Mouse (Mus musculus) mouse embryonic stem cell (cell line): ENCODE results near the gene Trpm6.
"Not testable (repeated sequence)": the region's sequence is repeated elsewhere in the genome, so short reads cannot be mapped to it uniquely, and the experiment has no call there.

Experiments used
- in situ Hi-C, 2 experiments: fragments of 300-500 bp; cut with MboI; formaldehyde crosslinking; loops; 1 replicate in 1 of 2; 3 replicates in 1 of 2; pipeline ENCODE4 v1.14.3; 2019 to 2020; ENCODE audit warnings: low sequenced_read_pairs in 2 of 2, low pct_unique_long_range_greater_than_20kb in 1 of 2, mixed read lengths in 1 of 2; ENCODE audit not compliant: unreplicated experiment in 1 of 2

The Trpm6 gene

DNA sequence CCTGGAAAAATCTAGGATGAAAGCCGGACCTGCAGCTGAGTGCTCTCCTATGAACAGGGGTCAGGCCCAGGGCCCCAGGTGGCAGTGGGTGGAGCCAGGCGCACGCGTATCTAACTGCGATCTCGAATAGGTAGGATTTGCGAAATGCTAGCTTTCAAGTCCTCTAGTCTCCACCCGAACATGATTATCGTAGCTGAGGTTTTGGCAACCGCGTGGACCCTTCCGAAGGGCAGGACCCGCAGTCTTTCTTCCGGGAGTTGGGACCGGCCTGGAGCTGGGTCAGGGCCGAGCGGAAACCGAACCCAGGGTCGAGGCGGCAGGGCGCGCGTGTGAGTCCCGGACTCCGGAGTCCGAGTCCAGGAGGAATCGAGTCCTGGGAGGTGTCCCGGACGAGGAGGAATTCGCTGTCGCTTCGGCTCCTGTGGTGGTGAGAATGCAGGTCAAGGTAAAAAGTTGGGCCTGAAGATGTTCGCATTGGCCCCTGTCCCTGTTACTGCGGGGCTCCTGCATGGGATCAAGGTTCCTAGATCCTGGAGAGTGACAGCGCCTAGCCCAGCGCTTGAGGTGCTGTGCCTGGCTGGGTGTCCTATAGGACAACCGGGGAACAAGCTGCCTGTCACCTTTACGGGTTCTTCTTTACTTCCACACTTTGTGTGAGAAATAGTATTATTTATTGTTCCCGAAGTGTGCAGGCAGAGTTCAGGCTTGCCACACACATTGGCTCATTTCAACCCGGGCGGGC lies at the start of gene Trpm6:
Gene Trpm6 (plus strand): TSS at position 386 of the 742 bp plus-strand sequence.
- in situ Hi-C loops = no loop called here

DNA sequence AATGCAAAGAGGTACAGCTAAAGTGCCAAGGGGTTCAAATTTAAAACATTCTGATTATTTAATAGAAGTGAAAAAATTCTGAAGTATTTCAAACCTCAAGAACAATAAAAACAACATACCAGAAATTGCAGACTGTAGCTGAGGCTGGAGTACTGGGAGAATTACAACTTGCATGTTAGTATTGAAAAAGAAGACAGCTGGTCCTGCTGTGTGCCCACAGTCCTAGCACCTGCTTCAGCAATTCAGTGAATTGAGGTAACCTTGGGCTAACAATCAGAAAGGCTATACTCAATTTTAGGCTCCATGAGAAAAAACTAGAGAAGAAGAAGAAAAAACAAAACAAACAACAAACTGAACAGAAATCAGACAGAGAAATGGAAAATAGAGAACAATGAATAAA lies 41.7 kb upstream of the Trpm6 start:
- in situ Hi-C loops = no loop called here

DNA sequence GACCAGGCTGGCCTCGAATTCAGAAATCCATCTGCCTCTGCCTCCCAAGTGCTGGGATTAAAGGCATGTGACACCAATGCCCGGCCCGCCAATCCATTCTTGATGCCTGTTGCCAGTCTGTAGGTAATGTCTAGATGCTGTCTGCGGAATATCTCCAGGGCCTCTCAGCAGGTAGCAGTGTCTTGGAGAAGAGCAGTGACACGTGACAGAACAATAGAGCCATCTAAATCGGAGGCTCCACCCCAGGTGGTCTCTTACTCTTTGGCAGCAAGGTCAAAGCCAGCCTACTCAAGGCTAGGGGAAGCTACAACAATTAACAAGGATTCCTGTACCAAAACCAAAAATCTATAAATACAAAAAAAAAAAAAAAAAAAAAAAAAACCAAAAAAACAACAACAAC lies 38.9 kb upstream of the Trpm6 start:
- in situ Hi-C loops = no loop called here

DNA sequence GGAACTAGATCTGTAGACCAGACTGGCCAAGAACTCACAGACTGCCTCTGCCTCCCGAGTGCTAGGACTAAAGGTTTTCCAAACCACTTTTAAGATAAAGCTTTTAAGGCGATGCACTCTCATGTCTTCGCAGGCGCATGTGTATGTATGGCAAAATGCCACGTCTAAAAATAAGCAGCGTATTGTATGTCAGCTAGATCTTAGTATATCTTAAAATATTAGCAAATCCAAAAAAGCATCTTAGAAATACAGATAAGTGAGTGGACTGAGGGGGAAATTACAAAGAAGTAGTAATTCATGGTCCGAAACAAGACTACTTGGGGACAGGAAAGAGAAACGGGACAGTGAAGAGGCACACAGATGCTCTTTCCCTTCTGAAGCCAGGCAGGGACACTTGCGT lies 38.2 kb upstream of the Trpm6 start:
- in situ Hi-C loops = no loop called here

DNA sequence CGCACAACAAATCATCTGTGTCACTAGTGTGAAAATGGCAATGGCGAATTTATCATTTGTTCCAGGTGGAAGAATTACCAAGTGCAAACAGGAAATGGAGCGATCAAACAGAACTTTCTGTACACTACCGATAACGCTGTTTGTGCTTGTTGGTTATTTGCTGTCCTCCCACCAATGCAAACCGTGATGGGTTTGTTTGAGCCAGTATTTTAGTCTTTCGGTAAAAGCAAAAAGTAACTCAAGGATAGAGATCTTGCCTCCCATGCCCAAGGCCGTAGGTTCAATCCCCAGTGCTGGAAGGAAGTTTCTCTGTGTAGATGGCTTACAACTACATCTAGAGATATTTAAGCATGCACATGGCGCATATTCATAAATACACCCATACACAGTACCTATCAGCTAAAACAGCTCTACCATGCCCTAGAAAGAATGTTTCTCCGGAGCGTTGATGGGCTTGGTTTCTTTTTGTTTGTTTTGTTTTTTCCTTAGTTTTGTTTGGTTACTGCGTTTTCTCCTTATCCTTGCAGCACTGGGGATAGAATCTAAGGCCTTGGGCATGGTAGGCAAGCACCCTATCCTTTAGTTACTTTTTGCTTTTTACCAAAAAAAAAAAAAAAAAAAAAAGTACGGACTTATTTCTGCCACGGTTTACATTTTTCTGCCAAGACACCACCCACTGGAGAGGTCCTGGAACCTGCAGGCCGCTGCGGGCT lies 37.5 kb upstream of the Trpm6 start:
- in situ Hi-C loops = no loop called here

DNA sequence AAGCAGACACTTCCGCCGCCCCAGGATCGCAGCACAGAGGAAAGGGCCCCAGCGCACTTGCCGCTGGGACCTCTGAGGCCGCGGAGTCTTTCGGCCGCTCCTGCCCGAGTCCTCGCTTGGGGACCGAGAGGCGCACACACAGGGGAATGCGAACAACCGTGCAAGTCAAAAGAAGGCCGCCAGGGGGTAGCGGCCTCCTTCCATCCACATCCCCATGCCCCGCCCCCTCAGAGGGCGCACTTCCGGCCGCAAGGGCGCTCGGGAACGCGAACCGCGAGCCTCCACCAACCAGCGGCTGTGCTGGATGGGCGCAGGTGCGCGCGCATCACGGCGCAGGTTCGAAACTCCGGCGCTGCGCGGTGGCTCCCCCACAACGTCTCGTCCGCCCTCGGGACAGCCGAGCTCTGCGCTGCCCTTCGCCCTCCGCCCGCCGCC lies 36.9 kb upstream of the Trpm6 start, which contains the start of gene D030056L22Rik:
Gene D030056L22Rik (plus strand): TSS at position 328 of the 435 bp plus-strand sequence.
- in situ Hi-C loops = no loop called here

DNA sequence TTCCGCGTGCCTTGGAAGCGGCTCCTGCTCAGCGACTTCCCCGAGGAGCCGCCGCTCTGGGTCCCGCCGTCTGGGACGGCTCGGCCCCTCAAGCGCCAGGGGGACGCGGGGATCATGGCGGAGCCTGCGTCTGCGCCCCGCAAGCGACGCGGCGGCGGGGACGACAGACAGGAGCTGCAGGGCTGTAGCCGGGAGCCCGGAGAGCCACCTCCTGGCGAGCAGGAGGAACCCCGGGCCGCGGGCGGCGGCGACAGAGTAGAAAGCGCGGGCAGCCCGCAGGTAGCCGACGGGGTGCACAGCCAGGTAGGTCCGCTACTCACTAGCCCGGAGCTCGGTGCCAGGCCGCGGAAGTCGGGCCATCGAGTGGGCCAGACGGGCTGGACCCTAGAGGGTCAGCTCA lies 36.4 kb upstream of the Trpm6 start:
- in situ Hi-C loops = not testable (repeated sequence)

DNA sequence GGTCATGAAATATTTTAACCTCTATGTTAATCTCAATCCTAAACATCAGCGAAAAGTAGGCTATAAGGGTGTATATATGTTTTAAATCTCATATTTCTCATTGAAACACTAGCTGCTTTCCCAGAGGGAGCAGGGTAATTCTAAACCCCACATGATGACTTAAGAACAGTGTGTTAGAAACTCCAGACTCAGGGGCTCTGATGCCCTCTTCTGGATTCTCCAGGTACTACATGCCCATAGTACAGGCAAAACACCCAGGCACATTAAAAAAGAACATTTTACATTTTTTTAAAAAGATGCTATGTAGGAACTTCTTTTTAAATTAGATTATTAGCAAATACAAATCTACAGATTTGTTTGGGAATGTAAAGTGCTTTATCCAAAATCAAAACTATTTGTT lies 33.4 kb upstream of the Trpm6 start:
- in situ Hi-C loops = no loop called here

DNA sequence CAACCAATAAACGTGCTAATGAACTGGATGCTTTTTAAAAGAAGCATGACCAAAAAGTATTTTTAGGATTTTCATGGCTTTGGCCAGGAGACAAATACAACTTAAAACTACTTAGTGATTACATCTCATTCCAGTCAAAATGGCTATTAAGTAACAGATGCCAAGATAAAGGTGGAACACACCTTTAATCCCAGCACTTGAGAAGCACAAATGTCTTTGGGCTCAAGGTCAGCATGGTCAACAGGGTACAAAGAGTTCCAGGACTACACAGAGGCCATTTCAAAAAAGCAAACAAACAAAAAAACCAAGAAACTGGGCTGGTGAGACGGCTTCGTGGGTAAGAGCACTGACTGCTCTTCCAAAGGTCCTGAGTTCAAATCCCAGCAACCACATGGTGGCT lies 29.4 kb upstream of the Trpm6 start:
- in situ Hi-C loops = no loop called here

DNA sequence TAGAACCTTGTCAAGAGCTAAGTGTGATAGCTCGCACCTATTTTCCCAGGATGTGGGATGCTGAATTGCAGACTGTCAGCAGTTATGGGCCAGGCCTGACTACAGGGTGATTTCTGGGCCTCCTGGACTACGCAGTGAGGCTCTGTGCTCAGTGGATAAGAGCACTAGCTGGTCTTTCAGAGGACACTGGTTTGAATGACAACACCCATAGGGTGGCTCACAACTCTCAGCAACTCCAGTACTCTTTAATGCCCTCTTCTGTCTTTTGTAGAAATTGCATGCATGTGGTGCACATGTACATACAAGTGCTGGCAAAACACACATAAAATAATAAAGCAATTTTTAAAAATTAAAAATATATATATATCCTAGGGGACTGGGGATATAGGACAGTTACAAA lies 24.6 kb upstream of the Trpm6 start:
- in situ Hi-C loops = no loop called here

DNA sequence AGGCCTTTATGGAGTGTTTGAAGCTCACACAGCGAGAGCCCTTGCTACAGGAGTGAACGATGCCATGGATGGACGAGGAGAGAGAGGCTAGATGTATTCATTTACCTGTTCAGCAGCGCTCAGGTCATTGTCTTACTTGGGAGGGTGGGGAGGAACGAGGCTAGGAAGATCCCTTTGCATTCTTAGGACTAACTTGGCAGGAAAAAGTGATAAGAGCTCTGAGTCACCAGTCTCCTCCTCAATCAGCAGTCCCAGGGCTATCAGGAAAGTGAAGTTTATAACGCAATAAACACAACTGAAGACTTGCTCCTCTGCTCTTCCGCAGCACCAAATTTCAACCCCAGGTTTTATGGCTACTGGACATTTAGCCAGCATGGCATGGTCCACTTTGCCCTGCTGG lies 19.5 kb upstream of the Trpm6 start:
- in situ Hi-C loops = loop anchor here in 1 of 2 experiments (10.0 kb wide), 1 partner anchor 105 kb away; no protein-coding TSS in a partner anchor

DNA sequence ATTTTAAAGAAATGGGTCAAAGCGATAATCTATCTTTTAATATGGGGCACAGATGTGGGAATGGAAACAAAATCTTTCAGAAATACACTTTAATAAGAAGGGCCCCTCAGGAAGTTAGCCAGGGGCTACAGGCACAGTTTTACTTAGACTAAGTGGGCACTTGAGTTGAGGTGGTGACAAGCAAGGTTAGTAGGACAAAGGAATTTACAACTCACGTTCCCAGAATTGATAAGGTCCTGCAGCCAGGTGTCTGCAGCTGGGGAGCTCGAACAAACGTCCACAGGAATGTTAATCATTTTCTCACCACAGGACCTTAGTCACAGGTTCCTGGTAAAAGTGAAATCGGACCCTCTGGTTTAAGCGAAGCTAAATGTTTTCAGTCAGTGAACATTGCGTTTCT lies 18.7 kb upstream of the Trpm6 start:
- in situ Hi-C loops = loop anchor here in 1 of 2 experiments (10.0 kb wide), 1 partner anchor 104 kb away; no protein-coding TSS in a partner anchor

DNA sequence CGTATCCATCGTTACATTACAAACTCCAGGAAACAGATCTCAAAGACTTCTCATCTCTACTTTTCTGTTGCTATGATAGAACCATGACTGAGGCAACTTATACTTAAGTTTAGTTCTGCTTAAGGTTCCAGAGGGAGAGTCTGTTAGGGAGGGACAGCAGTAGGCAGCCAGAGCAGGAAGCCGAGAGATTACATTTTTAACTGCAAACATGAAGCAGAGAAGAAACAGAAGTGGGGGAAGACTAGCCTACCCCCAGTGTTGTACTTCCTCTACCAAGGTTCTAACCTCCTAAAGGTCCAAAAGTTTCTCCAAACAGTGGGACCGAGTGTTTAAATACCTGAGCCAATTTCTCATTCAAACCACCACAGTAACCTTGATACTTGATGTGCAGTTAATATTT lies 13.9 kb upstream of the Trpm6 start:
- in situ Hi-C loops = loop anchor here in 1 of 2 experiments (10.0 kb wide), 1 partner anchor 99 kb away; no protein-coding TSS in a partner anchor

DNA sequence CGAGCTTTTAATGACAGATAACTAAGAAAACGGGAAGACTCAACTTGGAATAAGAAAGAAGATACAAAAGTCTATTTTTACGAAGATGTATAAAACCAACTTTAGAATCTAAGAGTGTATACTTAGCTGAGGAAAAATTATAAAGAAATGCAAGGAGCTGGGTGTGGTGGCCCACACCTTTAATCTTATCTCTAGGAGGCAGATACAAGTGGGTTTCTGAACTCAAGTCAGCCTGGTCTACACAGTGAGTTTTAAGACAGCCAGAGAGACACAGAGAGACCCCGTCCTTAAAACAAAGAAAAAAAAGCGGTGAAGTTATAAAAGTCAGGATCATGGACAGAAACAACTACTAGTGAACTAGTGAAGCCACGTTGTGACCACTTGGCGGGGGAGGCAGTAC lies 10.6 kb upstream of the Trpm6 start:
- in situ Hi-C loops = loop anchor here in 1 of 2 experiments (10.0 kb wide), 1 partner anchor 96 kb away; no protein-coding TSS in a partner anchor

DNA sequence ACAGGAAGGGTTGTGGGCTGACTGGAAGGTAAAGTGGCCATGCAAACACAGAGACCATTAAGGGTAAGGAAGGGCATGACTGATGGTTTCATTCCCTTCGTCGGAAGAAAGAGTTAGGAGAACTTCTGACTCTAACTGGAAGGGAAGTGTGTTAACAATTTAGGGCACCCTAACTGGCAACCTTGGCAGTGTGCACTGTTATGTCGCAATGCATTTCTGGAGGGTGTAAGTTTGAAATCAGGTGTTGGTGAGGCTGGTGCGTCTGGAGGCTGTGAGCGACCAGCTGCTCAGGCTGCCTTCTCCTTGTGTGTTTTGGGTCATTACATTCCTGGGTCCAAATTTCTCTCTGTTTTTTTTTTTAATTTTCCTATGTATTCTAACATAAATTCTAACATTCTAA lies 5.8 kb upstream of the Trpm6 start:
- in situ Hi-C loops = no loop called here

DNA sequence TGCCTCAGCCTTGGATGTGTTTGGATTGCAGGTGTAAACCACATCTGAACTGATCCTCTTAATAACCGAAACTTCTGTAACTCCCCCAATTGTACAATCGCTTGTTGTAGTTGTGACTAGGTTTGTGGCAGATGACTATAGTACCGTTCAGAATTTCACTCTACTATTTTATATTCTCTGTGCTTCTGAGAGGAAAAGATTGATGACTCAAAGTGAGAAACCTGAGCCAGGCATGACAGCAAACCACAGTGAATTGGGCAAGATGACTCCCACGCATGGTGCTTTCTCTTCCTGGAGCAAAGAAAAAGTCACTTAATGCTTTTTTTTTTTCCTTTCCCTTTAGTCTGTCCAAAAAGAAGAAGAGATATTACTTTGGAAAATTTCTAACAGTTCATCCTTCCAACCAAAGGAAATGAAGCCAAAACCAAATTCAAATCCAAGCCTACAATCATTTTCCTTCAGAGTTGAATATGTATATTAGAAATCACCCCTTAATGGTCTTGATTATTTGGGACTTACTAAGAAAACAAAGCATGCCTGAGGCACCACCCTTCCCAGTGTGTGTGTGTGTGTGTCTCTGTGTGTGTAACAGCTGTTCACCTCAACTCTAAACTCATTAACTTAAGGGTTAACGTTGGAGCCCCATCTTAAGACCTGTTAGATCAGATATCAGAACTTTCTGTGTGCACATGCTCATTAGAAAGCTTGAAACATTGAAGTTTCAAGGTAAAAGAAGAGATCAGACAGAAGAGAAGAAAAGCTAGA lies 3.0 kb upstream of the Trpm6 start:
- in situ Hi-C loops = no loop called here

DNA sequence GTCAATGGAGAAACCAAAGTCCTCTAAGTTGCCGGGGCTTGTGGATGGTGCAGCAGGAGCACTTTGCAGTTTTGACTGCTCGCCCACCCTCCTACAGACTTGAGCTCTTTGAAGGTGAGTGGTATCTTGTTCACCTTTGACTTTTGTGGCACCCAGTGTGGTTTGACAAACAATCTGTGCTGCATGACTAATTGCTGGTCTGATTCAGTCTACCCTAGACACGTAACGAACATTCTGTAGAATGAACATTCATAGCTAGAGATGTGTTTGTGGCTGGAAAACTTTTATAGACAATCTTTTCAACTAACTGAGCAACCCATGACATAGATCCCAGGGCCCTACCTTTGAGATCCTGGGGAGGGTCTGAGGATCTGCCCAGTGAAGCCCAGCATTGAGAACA lies 2.4 kb upstream of the Trpm6 start:
- in situ Hi-C loops = no loop called here

DNA sequence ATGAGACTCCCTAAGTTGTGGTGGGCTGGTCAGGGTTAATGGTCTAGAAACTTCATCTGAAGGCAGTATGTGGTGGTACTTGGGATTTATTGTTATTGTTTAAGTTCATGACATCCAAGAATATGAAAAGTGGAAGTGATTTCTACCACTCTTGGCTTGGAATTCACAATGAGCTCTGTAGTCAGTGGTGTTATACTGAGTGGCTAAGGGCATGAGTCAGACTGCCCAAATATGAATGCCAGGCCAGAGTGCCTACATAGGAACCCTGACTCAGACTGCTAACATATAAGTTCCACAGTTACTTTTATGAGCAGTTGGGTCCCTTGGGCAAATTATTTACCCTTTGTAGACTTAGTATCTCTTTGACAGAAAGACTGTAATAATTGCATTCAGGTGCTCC lies 7.4 kb downstream of the Trpm6 start:
- in situ Hi-C loops = no loop called here

DNA sequence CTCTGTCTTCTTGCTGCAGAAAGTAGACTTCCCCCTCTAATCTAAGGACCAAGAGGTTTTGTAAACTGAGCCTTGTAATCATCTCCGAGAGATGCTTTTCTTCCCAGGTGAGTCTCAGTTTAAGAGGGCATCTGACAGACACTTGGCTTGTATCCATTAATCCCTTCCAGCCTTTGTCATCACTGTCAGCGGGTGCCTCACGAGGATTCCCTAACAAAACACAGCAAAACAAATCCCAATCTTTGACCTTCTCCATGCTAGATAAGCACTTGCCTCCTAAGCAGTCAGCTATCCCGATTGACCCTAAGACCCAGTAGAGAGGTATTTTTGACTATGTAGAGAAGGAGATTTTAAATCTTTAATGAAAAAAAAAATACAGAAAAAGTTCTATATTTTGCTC lies 7.9 kb downstream of the Trpm6 start:
- in situ Hi-C loops = no loop called here
